Mouse (Mus musculus) midbrain, embryonic 14.5 days (tissue): Measurements from ENCODE around the gene C1qa. TPM values are rescaled to one million over a fixed set of nuclear protein-coding genes. Genes with fewer than 3 reads are reported as not detected.

Experiments
- polyA plus RNA-seq: library from polyadenylated mRNA; unstranded; fragments of >200 nt; fragmentation: Nextera tagmentation; extraction: Ambion mirVana; gene quantifications from 2 replicates; pipeline ENCODE4 v1.2.1, GENCODE M21; 2014

The C1qa gene
- polyA plus RNA-seq, 1 experiment from 2014 or later, result 23.0 TPM

Other genes with a start within 250 kb of the C1qa start
- 27.6 and 32.8 TPM in 2 replicates for gene Ephb2, start 62.8 kb downstream of the C1qa start, polyA plus RNA-seq
- gene C1qb, start 12.6 kb downstream of the C1qa start, polyA plus RNA-seq, result 19.1 and 40.0 TPM in 2 replicates
- gene C1qc, start 5.7 kb downstream of the C1qa start, polyA plus RNA-seq, result 11.0 and 19.3 TPM in 2 replicates
- gene Epha8, start 58.0 kb upstream of the C1qa start, polyA plus RNA-seq, result 18.5 and 20.5 TPM in 2 replicates
- 3.4 and 4.3 TPM in 2 replicates for gene Zbtb40, start 150.0 kb upstream of the C1qa start, polyA plus RNA-seq